Mouse (Mus musculus) heart, postnatal 4 days (tissue): ENCODE measurements around the gene Rabep2. TPM values are rescaled to one million over a fixed set of nuclear protein-coding genes. Genes with fewer than 3 reads are reported as not detected.
A peak's percentile ranks its signal among the peaks of the same experiment; 100 is the strongest.
"Not testable (repeated sequence)": the region's sequence is repeated elsewhere in the genome, so short reads cannot be mapped to it uniquely, and the experiment has no call there.

Source experiments
- DNase-seq: peaks from one replicate; pipeline ENCODE4 v3.0.0; 2021
- total RNA-seq, 2 experiments: library from RNA; stranded (reverse); gene quantifications; 2 replicates each; pipeline ENCODE4 v1.2.3; 2021

The Rabep2 gene
- total RNA-seq, 2 experiments from 2014 or later: 11.8 to 15.0 TPM

GRCm38 (mm10) chr7:126464836-126465235, 36.3 kb downstream of the Rabep2 start:
- peak; percentile 63 for DNase-seq

- peak; percentile 53 for DNase-seq
Measured at GRCm38 (mm10) chr7:126465246-126466030, 36.9 kb downstream of the Rabep2 start.

GRCm38 (mm10) chr7:126466116-126466515, 37.6 kb downstream of the Rabep2 start:
- no peak for DNase-seq

GRCm38 (mm10) chr7:126466707-126467106, 38.1 kb downstream of the Rabep2 start:
- DNase-seq: no peak

GRCm38 (mm10) chr7:126467271-126467670, 38.7 kb downstream of the Rabep2 start:
- DNase-seq: peak; percentile 71

GRCm38 (mm10) chr7:126467834-126468627, 39.5 kb downstream of the Rabep2 start:
- DNase-seq: no peak

GRCm38 (mm10) chr7:126470077-126470476, 41.5 kb downstream of the Rabep2 start:
- DNase-seq: no peak

- DNase-seq: no peak
Measured at GRCm38 (mm10) chr7:126471361-126471760, 42.8 kb downstream of the Rabep2 start.

GRCm38 (mm10) chr7:126471853-126472252, 43.3 kb downstream of the Rabep2 start:
- DNase-seq: no peak

GRCm38 (mm10) chr7:126472306-126472705, 43.7 kb downstream of the Rabep2 start:
- no peak for DNase-seq

GRCm38 (mm10) chr7:126472713-126473112, 44.2 kb downstream of the Rabep2 start:
- DNase-seq: no peak

GRCm38 (mm10) chr7:126473470-126474086, 45.0 kb downstream of the Rabep2 start:
- no peak for DNase-seq

GRCm38 (mm10) chr7:126474486-126474955, 46.0 kb downstream of the Rabep2 start:
- DNase-seq: no peak

- DNase-seq: peak; percentile 91
Measured at GRCm38 (mm10) chr7:126474993-126475581, 46.5 kb downstream of the Rabep2 start, which contains the start of gene Sh2b1. Gene Sh2b1 (minus strand): TSS chr7:126475424.

- DNase-seq: no peak
Measured at GRCm38 (mm10) chr7:126481699-126482098, 53.1 kb downstream of the Rabep2 start.

GRCm38 (mm10) chr7:126482392-126482871, 53.9 kb downstream of the Rabep2 start:
- DNase-seq: peak; percentile 85

- peak; percentile 96 for DNase-seq
Measured at GRCm38 (mm10) chr7:126487052-126487483, 58.5 kb downstream of the Rabep2 start, which contains the start of gene Tufm. Gene Tufm (plus strand): TSS chr7:126487361.

GRCm38 (mm10) chr7:126487617-126488385, 59.2 kb downstream of the Rabep2 start:
- not testable (repeated sequence) for DNase-seq

- no peak for DNase-seq
Measured at GRCm38 (mm10) chr7:126491005-126491404, 62.4 kb downstream of the Rabep2 start.

GRCm38 (mm10) chr7:126491973-126492372, 63.4 kb downstream of the Rabep2 start:
- DNase-seq: no peak

GRCm38 (mm10) chr7:126494120-126494519, 65.6 kb downstream of the Rabep2 start:
- DNase-seq: no peak
